Mouse (Mus musculus): Measurements from ENCODE around the gene Ccdc113. TPM values are rescaled to one million over a fixed set of nuclear protein-coding genes. Genes with fewer than 3 reads are reported as not detected.

The Ccdc113 gene
- polyA plus RNA-seq, 1 experiment = not detected

GRCm38 (mm10) chr8:95587339-95587738 lies 53.5 kb downstream of the Ccdc113 start:
- Histone ChIP-seq H3K27ac (ENCODE audit: insufficient read depth, low read depth, low read length) (no peak overlapping the region), H3K4me3 (ENCODE audit: low read depth, low read length) (no peak overlapping the region), H3K36me3 (ENCODE audit: control insufficient read depth, insufficient read depth, low read length) (no peaks in the 10 kb centered on the region), H3K27me3 (ENCODE audit: control insufficient read depth, insufficient read depth, low read length) (no peaks in the 10 kb centered on the region), H3K4me1 (ENCODE audit: control insufficient read depth, insufficient read depth, insufficient read length, low read length) (no peaks in the 10 kb centered on the region)
- no peak for TF ChIP-seq POLR2A (IDR thresholded peaks at IDR 0.05; ENCODE audit: low read depth, low read length)
- WGBS = 91% methylated on average over 1 of the region's 1 CpGs

GRCm38 (mm10) chr8:95589282-95589681 lies 55.4 kb downstream of the Ccdc113 start:
- no peaks in the 10 kb centered on the region for H3K36me3 ChIP-seq (ENCODE audit: control insufficient read depth, insufficient read depth, low read length)
- H3K4me1 ChIP-seq (ENCODE audit: control insufficient read depth, insufficient read depth, insufficient read length, low read length) = no peaks in the 10 kb centered on the region
- WGBS = 65% methylated on average over 10 of the region's 10 CpGs
- H3K27me3 ChIP-seq (ENCODE audit: control insufficient read depth, insufficient read depth, low read length) = no peaks in the 10 kb centered on the region
- no peak for TF ChIP-seq POLR2A (IDR thresholded peaks at IDR 0.05; ENCODE audit: low read depth, low read length)
- TF ChIP-seq CTCF (IDR thresholded peaks at IDR 0.05; ENCODE audit: extremely low read depth, insufficient read length, insufficient replicate concordance, low read depth, low read length) = no peak
- no peak overlapping the region for H3K27ac ChIP-seq (ENCODE audit: insufficient read depth, low read depth, low read length)
- H3K4me3 ChIP-seq (ENCODE audit: low read depth, low read length) = no peak overlapping the region

- Histone ChIP-seq H3K4me3 (ENCODE audit: low read depth, low read length) (no peak overlapping the region), H3K27ac (ENCODE audit: insufficient read depth, low read depth, low read length) (no peak overlapping the region), H3K36me3 (ENCODE audit: control insufficient read depth, insufficient read depth, low read length) (no peaks in the 10 kb centered on the region), H3K4me1 (ENCODE audit: control insufficient read depth, insufficient read depth, insufficient read length, low read length) (no peaks in the 10 kb centered on the region), H3K27me3 (ENCODE audit: control insufficient read depth, insufficient read depth, low read length) (no peaks in the 10 kb centered on the region)
- TF ChIP-seq CTCF (IDR thresholded peaks at IDR 0.05; ENCODE audit: extremely low read depth, insufficient read length, insufficient replicate concordance, low read depth, low read length) = no peak
- TF ChIP-seq POLR2A (IDR thresholded peaks at IDR 0.05; ENCODE audit: low read depth, low read length) = no peak
- 76% methylated on average over 4 of the region's 4 CpGs for WGBS
Observed at GRCm38 (mm10) chr8:95590539-95590938, 56.7 kb downstream of the Ccdc113 start.

- Histone ChIP-seq H3K27ac (ENCODE audit: insufficient read depth, low read depth, low read length) (no peak overlapping the region), H3K4me1 (ENCODE audit: control insufficient read depth, insufficient read depth, insufficient read length, low read length) (no peaks in the 10 kb centered on the region), H3K27me3 (ENCODE audit: control insufficient read depth, insufficient read depth, low read length) (no peaks in the 10 kb centered on the region), H3K4me3 (ENCODE audit: low read depth, low read length) (no peak overlapping the region), H3K36me3 (ENCODE audit: control insufficient read depth, insufficient read depth, low read length) (no peaks in the 10 kb centered on the region)
- whole genome bisulfite sequencing = 70% methylated on average over 12 of the region's 12 CpGs
- no peak for TF ChIP-seq CTCF (IDR thresholded peaks at IDR 0.05; ENCODE audit: extremely low read depth, insufficient read length, insufficient replicate concordance, low read depth, low read length)
- no peak for TF ChIP-seq POLR2A (IDR thresholded peaks at IDR 0.05; ENCODE audit: low read depth, low read length)
Observed at GRCm38 (mm10) chr8:95592131-95592780, 58.4 kb downstream of the Ccdc113 start.

GRCm38 (mm10) chr8:95593439-95594393 lies 59.8 kb downstream of the Ccdc113 start:
- Histone ChIP-seq H3K27me3 (ENCODE audit: control insufficient read depth, insufficient read depth, low read length) (no peaks in the 10 kb centered on the region), H3K27ac (ENCODE audit: insufficient read depth, low read depth, low read length) (no peak overlapping the region), H3K4me1 (ENCODE audit: control insufficient read depth, insufficient read depth, insufficient read length, low read length) (no peaks in the 10 kb centered on the region), H3K36me3 (ENCODE audit: control insufficient read depth, insufficient read depth, low read length) (no peaks in the 10 kb centered on the region), H3K4me3 (ENCODE audit: low read depth, low read length) (no peak overlapping the region)
- WGBS = 87% methylated on average over 7 of the region's 7 CpGs
- TF ChIP-seq POLR2A (IDR thresholded peaks at IDR 0.05; ENCODE audit: low read depth, low read length) (no peak), CTCF (IDR thresholded peaks at IDR 0.05; ENCODE audit: extremely low read depth, insufficient read length, insufficient replicate concordance, low read depth, low read length) (no peak)

- H3K4me1 ChIP-seq (ENCODE audit: control insufficient read depth, insufficient read depth, insufficient read length, low read length) = no peaks in the 10 kb centered on the region
- 79% methylated on average over 14 of the region's 14 CpGs for WGBS
- no peak overlapping the region for H3K27ac ChIP-seq (ENCODE audit: insufficient read depth, low read depth, low read length)
- no peaks in the 10 kb centered on the region for H3K27me3 ChIP-seq (ENCODE audit: control insufficient read depth, insufficient read depth, low read length)
- H3K36me3 ChIP-seq (ENCODE audit: control insufficient read depth, insufficient read depth, low read length) = no peaks in the 10 kb centered on the region
- no peak overlapping the region for H3K4me3 ChIP-seq (ENCODE audit: low read depth, low read length)
- no peak for TF ChIP-seq CTCF (IDR thresholded peaks at IDR 0.05; ENCODE audit: extremely low read depth, insufficient read length, insufficient replicate concordance, low read depth, low read length)
- TF ChIP-seq POLR2A (IDR thresholded peaks at IDR 0.05; ENCODE audit: low read depth, low read length) = no peak
Observed at GRCm38 (mm10) chr8:95595131-95595530, 61.2 kb downstream of the Ccdc113 start.

GRCm38 (mm10) chr8:95596841-95597241 lies 63.0 kb downstream of the Ccdc113 start:
- Histone ChIP-seq H3K36me3 (ENCODE audit: control insufficient read depth, insufficient read depth, low read length) (no peaks in the 10 kb centered on the region), H3K4me1 (ENCODE audit: control insufficient read depth, insufficient read depth, insufficient read length, low read length) (no peaks in the 10 kb centered on the region), H3K4me3 (ENCODE audit: low read depth, low read length) (no peak overlapping the region), H3K27me3 (ENCODE audit: control insufficient read depth, insufficient read depth, low read length) (no peaks in the 10 kb centered on the region), H3K27ac (ENCODE audit: insufficient read depth, low read depth, low read length) (no peak overlapping the region)
- TF ChIP-seq CTCF (IDR thresholded peaks at IDR 0.05; ENCODE audit: extremely low read depth, insufficient read length, insufficient replicate concordance, low read depth, low read length) = no peak
- TF ChIP-seq POLR2A (IDR thresholded peaks at IDR 0.05; ENCODE audit: low read depth, low read length) = no peak
- WGBS = 22% methylated on average over 4 of the region's 4 CpGs
